Mouse (Mus musculus) ES-E14 (cell line): Measurements from ENCODE around the gene Kdm6b. TPM values are rescaled to one million over a fixed set of nuclear protein-coding genes. Genes with fewer than 3 reads are reported as not detected.

Source experiments
- DNase-seq: peaks from one replicate; pipeline ENCODE4 v3.0.0-alpha.2; 2013; ENCODE audit warnings: low read depth, low spot score
- H3K27ac ChIP-seq: 2 replicates; pipeline ENCODE4 v1.5.1; 2012; ENCODE audit warnings: low read depth, mild to moderate bottlenecking, low read length, moderate library complexity, mixed read lengths; ENCODE audit not compliant: poor library complexity, insufficient read depth, severe bottlenecking
- H3K36me3 ChIP-seq: 2 replicates; pipeline ENCODE4 v1.6.1; 2012; ENCODE audit warnings: mild to moderate bottlenecking, low read length, moderate library complexity, mixed read lengths; ENCODE audit not compliant: control insufficient read depth, poor library complexity, insufficient read depth, severe bottlenecking
- H3K4me1 ChIP-seq, 2 experiments: fragments of 150-350 bp in 1 of 2; sonication (generic) in 1 of 2; 2 replicates each; pipeline ENCODE4 v1.6.1; 2012; ENCODE audit warnings: low read length in 2 of 2, mild to moderate bottlenecking in 1 of 2, mixed read lengths in 1 of 2; ENCODE audit not compliant: control insufficient read depth in 2 of 2, insufficient read depth in 2 of 2, poor library complexity in 1 of 2
- H3K4me3 ChIP-seq, 2 experiments: fragments of 150-350 bp in 1 of 2; sonication (generic) in 1 of 2; 2 replicates each; pipeline ENCODE4 v1.5.1; 2012; ENCODE audit warnings: low read length in 2 of 2, low read depth in 1 of 2, mild to moderate bottlenecking in 1 of 2, mixed read lengths in 1 of 2; ENCODE audit not compliant: insufficient read depth in 1 of 2, poor library complexity in 1 of 2, severe bottlenecking in 1 of 2
- H3K9ac ChIP-seq: 2 replicates; pipeline ENCODE4 v1.6.1; 2012; ENCODE audit warnings: low read depth, mild to moderate bottlenecking, low read length, mixed read lengths; ENCODE audit not compliant: poor library complexity, insufficient read depth, severe bottlenecking
- H3K9me3 ChIP-seq: fragments of 150-350 bp; sonication (generic); 2 replicates; pipeline ENCODE4 v1.6.1; 2012; ENCODE audit warnings: low read depth, mild to moderate bottlenecking, low read length; ENCODE audit not compliant: control insufficient read depth, insufficient read depth
- CHD2 ChIP-seq: IDR thresholded peaks from 2 replicates; pipeline ENCODE4 v1.6.1; 2014; ENCODE audit warnings: mild to moderate bottlenecking, low read depth, low read length, inconsistent platforms
- HCFC1 ChIP-seq: IDR thresholded peaks from 2 replicates; pipeline ENCODE4 v1.6.1; 2012; ENCODE audit warnings: low read length, inconsistent platforms, borderline replicate concordance; ENCODE audit not compliant: insufficient read depth
- MAFK ChIP-seq: IDR thresholded peaks from 2 replicates; pipeline ENCODE4 v1.6.1; 2014; ENCODE audit warnings: mild to moderate bottlenecking, low read depth, low read length, inconsistent platforms; ENCODE audit not compliant: insufficient read depth
- ZC3H11A ChIP-seq: IDR thresholded peaks from 2 replicates; pipeline ENCODE4 v1.6.1; 2012; ENCODE audit warnings: low read depth, mild to moderate bottlenecking, inconsistent platforms, low read length, borderline replicate concordance
- ZNF384 ChIP-seq: IDR thresholded peaks from 2 replicates; pipeline ENCODE4 v1.6.1; 2012; ENCODE audit warnings: low read depth, low read length, inconsistent platforms
- in situ Hi-C, 2 experiments: fragments of 600-800 bp; cut with MboI; formaldehyde crosslinking; loops; one replicate each; pipeline ENCODE4 v1.15.1; 2025; ENCODE audit warnings: low sequenced_read_pairs in 2 of 2, inconsistent platforms in 1 of 2; ENCODE audit not compliant: unreplicated experiment in 2 of 2
- total RNA-seq: library from RNA; depleted of rRNA; stranded (reverse); fragments of 300-350 nt; gene quantifications from 2 replicates; pipeline ENCODE4 v1.2.3, GENCODE M21; 2012

Gene Kdm6b
- total RNA-seq, 1 experiment = 9.4 TPM

DNA sequence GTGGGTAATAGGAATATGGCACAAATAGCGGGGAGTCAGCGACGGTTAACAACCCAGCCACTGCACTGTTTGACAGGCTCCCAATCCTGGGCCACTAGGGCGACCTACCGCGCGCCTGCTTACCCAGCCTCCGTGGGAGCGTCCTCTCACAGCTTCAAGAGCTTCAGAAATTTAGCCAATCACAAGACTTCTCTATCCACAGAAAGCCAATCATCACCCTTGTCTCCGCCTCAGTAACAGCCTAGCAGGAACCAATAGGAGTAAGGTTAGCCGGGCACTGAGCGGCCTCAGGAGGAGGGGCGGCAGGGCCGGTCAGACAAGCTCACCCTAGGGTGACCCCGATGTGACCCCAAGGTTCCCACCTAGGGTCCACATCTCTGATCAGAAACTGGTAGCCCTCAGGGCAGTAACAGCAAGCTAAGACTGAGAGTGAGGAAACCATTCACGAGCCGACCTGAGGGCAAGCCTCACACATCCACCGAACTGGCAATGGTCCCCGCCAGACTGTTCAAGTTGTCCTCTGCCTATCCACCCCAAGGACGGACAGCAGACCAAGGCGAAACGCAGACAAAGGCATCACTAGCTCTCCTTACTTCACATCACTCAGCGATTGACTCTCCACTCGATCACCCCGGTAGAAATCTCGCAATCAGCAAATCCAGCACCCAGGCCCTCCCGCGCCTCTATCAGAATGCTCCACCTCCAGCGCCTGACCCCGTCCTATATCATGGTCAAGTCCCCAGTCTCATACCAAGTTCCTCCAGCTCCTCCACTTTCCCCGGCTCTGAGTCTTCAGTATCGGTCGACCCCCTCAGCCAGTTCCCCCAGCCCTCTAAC lies 4.7 kb downstream of the Kdm6b start:
- H3K4me1 ChIP-seq = peaks cover 4 to 33% of the 10 kb centered on the region in 2 experiments; a peak in 3 of 4 replicates
- in situ Hi-C loops = no loop called here
- H3K9me3 ChIP-seq = no peaks in the 10 kb centered on the region
- peaks cover 32% of the 10 kb centered on the region for H3K36me3 ChIP-seq
- TF ChIP-seq ZC3H11A (no peak), MAFK (peak; percentile 17; the same call in 1 of the 2 replicates), CHD2 (peak; percentile 91)
- H3K9ac ChIP-seq = peak overlapping the region; percentile 66
- peak overlapping the region; percentile 74 to 94 for H3K4me3 ChIP-seq
- DNase-seq = peak; percentile 83
- peak overlapping the region; percentile 76 for H3K27ac ChIP-seq

DNA sequence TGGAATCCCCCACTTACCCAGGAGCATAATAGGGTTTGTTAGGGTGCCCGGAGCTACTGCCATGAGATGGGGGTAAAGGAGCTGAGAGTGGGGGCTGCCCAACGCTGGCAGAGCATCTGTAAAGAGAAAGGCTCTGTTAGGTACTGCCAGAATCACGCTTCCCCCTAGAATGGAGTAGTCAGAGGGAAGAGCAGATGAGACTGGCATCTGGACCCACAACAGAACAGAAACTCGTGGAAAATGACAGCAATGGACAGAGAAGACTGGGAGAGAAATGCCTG lies 5.8 kb downstream of the Kdm6b start:
- no peak overlapping the region for H3K4me3 ChIP-seq
- H3K4me1 ChIP-seq = peaks cover 3 to 27% of the 10 kb centered on the region in 2 experiments; a peak in 3 of 4 replicates
- H3K9me3 ChIP-seq = no peaks in the 10 kb centered on the region
- in situ Hi-C loops = no loop called here
- H3K27ac ChIP-seq = no peak overlapping the region
- no peak for DNase-seq
- no peak overlapping the region for H3K9ac ChIP-seq
- H3K36me3 ChIP-seq = peaks cover 36% of the 10 kb centered on the region
- no peak for TF ChIP-seq MAFK
- TF ChIP-seq ZC3H11A = no peak
- TF ChIP-seq CHD2 = no peak
- no peak for TF ChIP-seq HCFC1
- no peak for TF ChIP-seq ZNF384

DNA sequence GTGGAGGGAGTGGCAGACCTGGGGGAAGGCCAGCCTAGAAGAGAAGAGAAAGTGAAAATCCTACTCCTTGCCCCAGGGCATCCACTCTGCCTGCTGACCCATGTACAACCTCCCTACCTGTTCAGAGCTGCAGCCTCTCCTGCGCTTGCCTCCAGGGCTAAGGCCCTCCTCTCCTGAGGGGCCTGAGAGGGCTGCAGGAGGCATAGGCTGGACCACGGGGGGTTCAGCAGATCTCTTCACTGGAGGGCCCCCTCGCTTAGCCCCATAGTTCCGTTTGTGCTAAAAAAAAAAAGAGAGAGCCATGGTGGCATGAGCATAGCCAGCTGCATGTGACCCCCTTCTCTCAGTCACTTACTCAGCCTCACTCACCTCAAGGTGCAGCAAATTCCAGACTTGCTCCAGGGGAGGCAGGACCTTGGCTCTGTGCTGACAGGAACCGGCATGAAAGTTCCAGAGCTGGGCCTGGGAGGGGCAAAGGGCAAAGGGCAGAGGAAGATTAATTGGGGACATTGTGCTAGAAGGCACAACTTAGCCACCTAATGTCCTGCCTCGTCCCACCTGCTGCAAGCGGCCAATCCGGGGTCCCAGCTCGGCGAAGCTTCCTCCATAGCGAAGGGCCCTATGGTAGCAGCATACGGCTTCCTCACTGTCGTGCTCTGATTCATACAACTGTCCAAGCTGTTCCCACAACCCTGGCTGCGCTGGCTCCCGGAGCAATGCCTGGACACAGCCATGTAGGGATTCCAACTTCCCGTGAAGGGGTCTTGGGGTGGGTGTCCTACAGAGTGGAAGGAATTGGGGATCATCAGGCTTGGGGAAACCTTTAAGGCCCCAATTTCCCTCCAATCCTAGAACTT lies 6.4 kb downstream of the Kdm6b start:
- Histone ChIP-seq H3K9ac (no peak overlapping the region), H3K4me3 (no peak overlapping the region), H3K4me1 (peaks cover 0 to 27% of the 10 kb centered on the region in 2 experiments; a peak in 3 of 4 replicates), H3K9me3 (no peaks in the 10 kb centered on the region), H3K36me3 (peaks cover 37% of the 10 kb centered on the region), H3K27ac (no peak overlapping the region)
- no peak for DNase-seq
- TF ChIP-seq MAFK (no peak), ZNF384 (no peak), HCFC1 (no peak), CHD2 (no peak), ZC3H11A (no peak)
- in situ Hi-C loops = no loop called here

DNA sequence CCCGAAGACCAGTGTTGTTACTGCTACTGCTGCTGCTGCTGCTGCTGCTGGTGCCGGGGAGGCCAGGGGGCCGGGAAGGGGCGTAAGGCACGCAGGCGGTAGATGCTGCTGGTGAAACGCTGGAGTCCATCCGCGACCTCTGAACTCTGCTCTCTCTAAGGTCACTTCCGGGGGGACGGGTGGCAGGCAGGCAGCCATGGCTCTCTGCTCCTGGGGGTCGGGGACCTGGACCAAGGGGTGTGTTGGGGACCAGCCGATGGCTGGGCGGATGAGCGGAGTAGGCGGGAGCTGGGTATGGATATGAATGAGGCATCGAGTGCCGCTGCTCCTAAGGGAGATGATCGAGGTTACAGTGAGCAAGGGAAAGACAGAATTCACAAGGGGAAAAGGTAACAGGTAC lies 7.2 kb downstream of the Kdm6b start:
- no peak for DNase-seq
- Histone ChIP-seq H3K36me3 (peaks cover 43% of the 10 kb centered on the region), H3K27ac (no peak overlapping the region), H3K4me3 (no peak overlapping the region), H3K9ac (no peak overlapping the region), H3K9me3 (no peaks in the 10 kb centered on the region), H3K4me1 (peaks cover 0 to 27% of the 10 kb centered on the region in 2 experiments; a peak in 2 of 4 replicates)
- in situ Hi-C loops = no loop called here
- TF ChIP-seq MAFK (no peak), CHD2 (no peak), ZC3H11A (no peak), HCFC1 (no peak)
